Mouse (Mus musculus) C2C12 (cell line): ENCODE data around the gene Kirrel. TPM values are rescaled to one million over a fixed set of nuclear protein-coding genes. Genes with fewer than 3 reads are reported as not detected.

Experiments used
- H3K27me3 ChIP-seq: one replicate; pipeline ENCODE4 v1.6.1; 2011; ENCODE audit not compliant: control insufficient read depth, insufficient read depth, insufficient read length
- H3K36me3 ChIP-seq: one replicate; pipeline ENCODE4 v1.6.1; 2011; ENCODE audit not compliant: control insufficient read depth, insufficient read depth
- H3K4me3 ChIP-seq: one replicate; pipeline ENCODE4 v1.5.1; 2011; ENCODE audit warnings: mild to moderate bottlenecking, control low read depth; ENCODE audit not compliant: poor library complexity, insufficient read depth, severe bottlenecking
- H3K79me2 ChIP-seq: one replicate; pipeline ENCODE4 v1.6.1; 2011; ENCODE audit not compliant: control insufficient read depth, insufficient read depth
- H3K79me3 ChIP-seq: one replicate; pipeline ENCODE4 v1.6.1; 2011; ENCODE audit warnings: low read depth, control low read depth
- H3ac ChIP-seq: one replicate; pipeline ENCODE3; 2011; ENCODE audit warnings: low read depth; ENCODE audit not compliant: control insufficient read depth, insufficient read length
- CEBPB ChIP-seq: IDR thresholded peaks from one replicate; pipeline ENCODE4 v1.6.1; 2011; ENCODE audit warnings: low read depth, mild to moderate bottlenecking, control low read depth, moderate library complexity
- CTCF ChIP-seq: IDR thresholded peaks from one replicate; pipeline ENCODE4 v1.5.1; 2011; ENCODE audit not compliant: control insufficient read depth, insufficient read depth, insufficient read length
- FOSL1 ChIP-seq: IDR thresholded peaks from one replicate; pipeline ENCODE4 v1.8.0; 2011; ENCODE audit warnings: mild to moderate bottlenecking, low read length; ENCODE audit not compliant: poor library complexity, insufficient read depth, severe bottlenecking
- MAX ChIP-seq: IDR thresholded peaks from one replicate; pipeline ENCODE4 v1.6.1; 2011; ENCODE audit warnings: mild to moderate bottlenecking, control low read depth
- MYOD1 ChIP-seq: IDR thresholded peaks from one replicate; pipeline ENCODE4 v1.6.1; 2011; ENCODE audit warnings: low read depth; ENCODE audit not compliant: control insufficient read depth, insufficient read length
- MYOG ChIP-seq: IDR thresholded peaks from one replicate; pipeline ENCODE4 v1.6.1; 2011; ENCODE audit not compliant: control insufficient read depth, insufficient read length; ENCODE audit errors: extremely low read depth
- USF1 ChIP-seq: IDR thresholded peaks from one replicate; pipeline ENCODE4 v1.6.1; 2011; ENCODE audit warnings: low read depth, mild to moderate bottlenecking, control low read depth, moderate library complexity
- polyA plus RNA-seq: library from polyadenylated mRNA; unstranded; fragments of >200 nt; fragmentation: generic; extraction: Trizol; gene quantifications from one replicate; pipeline ENCODE4 v1.2.1, GENCODE M21; 2012; ENCODE audit warnings: missing spikeins

Kirrel gene
- polyA plus RNA-seq, 1 experiment = 42.4 TPM

GRCm38 (mm10) chr3:87206336-87207075 lies 32.0 kb upstream of the Kirrel start:
- Histone ChIP-seq H3K36me3 (no peaks in the 10 kb centered on the region), H3ac (no peak overlapping the region), H3K79me3 (no peaks in the 10 kb centered on the region), H3K27me3 (no peaks in the 10 kb centered on the region), H3K4me3 (no peak overlapping the region), H3K79me2 (no peaks in the 10 kb centered on the region)
- no peak for TF ChIP-seq CTCF
- no peak for TF ChIP-seq FOSL1
- no peak for TF ChIP-seq MYOD1
- TF ChIP-seq MAX = no peak

- Histone ChIP-seq H3K27me3 (peaks cover 17% of the 10 kb centered on the region), H3K79me3 (no peaks in the 10 kb centered on the region), H3K36me3 (no peaks in the 10 kb centered on the region), H3K4me3 (no peak overlapping the region), H3K79me2 (no peaks in the 10 kb centered on the region), H3ac (no peak overlapping the region)
- TF ChIP-seq FOSL1 (no peak), CTCF (no peak), CEBPB (no peak), MYOG (no peak), MAX (no peak), MYOD1 (no peak), USF1 (no peak)
These were observed 22.1 kb upstream of the Kirrel start for GRCm38 (mm10) chr3:87196637-87197036.

GRCm38 (mm10) chr3:87195041-87195440 lies 20.5 kb upstream of the Kirrel start:
- no peak overlapping the region for H3ac ChIP-seq
- H3K27me3 ChIP-seq = peaks cover 17% of the 10 kb centered on the region
- no peaks in the 10 kb centered on the region for H3K79me2 ChIP-seq
- no peak overlapping the region for H3K4me3 ChIP-seq
- H3K79me3 ChIP-seq = no peaks in the 10 kb centered on the region
- no peak for TF ChIP-seq MAX
- TF ChIP-seq MYOD1 = no peak
- no peak for TF ChIP-seq MYOG
- TF ChIP-seq CTCF = no peak
- H3K36me3 ChIP-seq = no peaks in the 10 kb centered on the region

- Histone ChIP-seq H3K4me3 (no peak overlapping the region), H3ac (no peak overlapping the region), H3K27me3 (peaks cover 17% of the 10 kb centered on the region), H3K79me2 (no peaks in the 10 kb centered on the region), H3K79me3 (no peaks in the 10 kb centered on the region), H3K36me3 (no peaks in the 10 kb centered on the region)
- TF ChIP-seq USF1 (no peak), MYOD1 (no peak), FOSL1 (no peak), MAX (no peak), CTCF (no peak), CEBPB (no peak), MYOG (no peak)
These were observed 20.0 kb upstream of the Kirrel start for GRCm38 (mm10) chr3:87194591-87194990.

- no peak for TF ChIP-seq MAX
- TF ChIP-seq CEBPB = no peak
- no peak for TF ChIP-seq USF1
- no peak for TF ChIP-seq FOSL1
- no peak for TF ChIP-seq MYOD1
- TF ChIP-seq MYOG = no peak
- no peak for TF ChIP-seq CTCF
- Histone ChIP-seq H3ac (no peak overlapping the region), H3K36me3 (no peaks in the 10 kb centered on the region), H3K79me3 (no peaks in the 10 kb centered on the region), H3K27me3 (peaks cover 17% of the 10 kb centered on the region), H3K79me2 (no peaks in the 10 kb centered on the region), H3K4me3 (no peak overlapping the region)
These were observed 19.2 kb upstream of the Kirrel start for GRCm38 (mm10) chr3:87193756-87194155.

GRCm38 (mm10) chr3:87193352-87193751 lies 18.8 kb upstream of the Kirrel start:
- H3K79me2 ChIP-seq = no peaks in the 10 kb centered on the region
- H3K27me3 ChIP-seq = peaks cover 17% of the 10 kb centered on the region
- no peak overlapping the region for H3ac ChIP-seq
- TF ChIP-seq CEBPB (no peak), MAX (no peak)
- H3K36me3 ChIP-seq = no peaks in the 10 kb centered on the region
- H3K79me3 ChIP-seq = no peaks in the 10 kb centered on the region
- no peak overlapping the region for H3K4me3 ChIP-seq
